Mouse (Mus musculus) embryonic fibroblast, embryonic 13.5 days (primary cell): ENCODE measurements around the gene Kif6. TPM values are rescaled to one million over a fixed set of nuclear protein-coding genes. Genes with fewer than 3 reads are reported as not detected.

Experiments
- H3K27ac ChIP-seq: 2 replicates; pipeline ENCODE4 v1.5.1; 2012; ENCODE audit warnings: low read length, control low read depth, inconsistent platforms; ENCODE audit not compliant: insufficient read depth
- H3K4me1 ChIP-seq: 2 replicates; pipeline ENCODE4 v1.6.1; 2011; ENCODE audit warnings: low read length; ENCODE audit not compliant: control insufficient read depth, insufficient read depth
- H3K4me3 ChIP-seq: 2 replicates; pipeline ENCODE4 v1.5.1; 2011; ENCODE audit warnings: mild to moderate bottlenecking, control low read depth, low read length; ENCODE audit not compliant: insufficient read depth
- CTCF ChIP-seq: IDR thresholded peaks from 2 replicates; pipeline ENCODE4 v1.5.1; 2011; ENCODE audit warnings: mild to moderate bottlenecking, control low read depth, low read length, moderate library complexity, borderline replicate concordance; ENCODE audit not compliant: insufficient read depth
- POLR2A ChIP-seq: IDR thresholded peaks from 2 replicates; pipeline ENCODE4 v1.6.1; 2011; ENCODE audit warnings: low read depth, mild to moderate bottlenecking, control low read depth, low read length, moderate library complexity
- polyA plus RNA-seq: library from polyadenylated mRNA; stranded (reverse); fragments of >200 nt; gene quantifications from 2 replicates; pipeline ENCODE4 v1.2.4, GENCODE M21; 2011; ENCODE audit warnings: low read depth; ENCODE audit not compliant: missing spikeins, insufficient read length

The Kif6 gene
- polyA plus RNA-seq, 1 experiment: 3.1 TPM

GRCm38 (mm10) chr17:49795241-49795640 is 180.3 kb downstream of the Kif6 start:
- no peak overlapping the region for H3K4me3 ChIP-seq
- H3K4me1 ChIP-seq: peaks cover 7% of the 10 kb centered on the region
- H3K27ac ChIP-seq: no peak overlapping the region
- TF ChIP-seq CTCF: no peak
- TF ChIP-seq POLR2A: no peak

- H3K4me3 ChIP-seq: no peak overlapping the region
- TF ChIP-seq POLR2A (no peak), CTCF (no peak)
- H3K4me1 ChIP-seq: peaks cover 7% of the 10 kb centered on the region
- H3K27ac ChIP-seq: peak overlapping the region; percentile 77
Measured at GRCm38 (mm10) chr17:49796116-49796515, 181.2 kb downstream of the Kif6 start.

- Histone ChIP-seq H3K27ac (no peak overlapping the region), H3K4me1 (peaks cover 7% of the 10 kb centered on the region), H3K4me3 (no peak overlapping the region)
- TF ChIP-seq POLR2A (no peak), CTCF (no peak)
Measured at GRCm38 (mm10) chr17:49799168-49799567, 184.2 kb downstream of the Kif6 start.

- H3K4me3 ChIP-seq: no peak overlapping the region
- no peak for TF ChIP-seq CTCF
- no peak for TF ChIP-seq POLR2A
- no peak overlapping the region for H3K27ac ChIP-seq
- H3K4me1 ChIP-seq: peaks cover 7% of the 10 kb centered on the region
Measured at GRCm38 (mm10) chr17:49800157-49800556, 185.2 kb downstream of the Kif6 start.

GRCm38 (mm10) chr17:49807461-49807860 is 192.5 kb downstream of the Kif6 start:
- Histone ChIP-seq H3K4me1 (no peaks in the 10 kb centered on the region), H3K27ac (no peak overlapping the region), H3K4me3 (no peak overlapping the region)
- TF ChIP-seq POLR2A: no peak
- no peak for TF ChIP-seq CTCF

GRCm38 (mm10) chr17:49808712-49809343 is 193.9 kb downstream of the Kif6 start:
- Histone ChIP-seq H3K4me1 (no peaks in the 10 kb centered on the region), H3K27ac (no peak overlapping the region), H3K4me3 (no peak overlapping the region)
- TF ChIP-seq CTCF (no peak), POLR2A (no peak)

GRCm38 (mm10) chr17:49813893-49814640 is 199.1 kb downstream of the Kif6 start:
- TF ChIP-seq POLR2A: no peak
- no peak for TF ChIP-seq CTCF

GRCm38 (mm10) chr17:49816067-49816565 is 201.2 kb downstream of the Kif6 start:
- TF ChIP-seq CTCF (no peak), POLR2A (no peak)
- Histone ChIP-seq H3K27ac (no peak overlapping the region), H3K4me1 (no peaks in the 10 kb centered on the region; the same call in 1 of the 2 replicates), H3K4me3 (no peak overlapping the region)

More at GRCm38 (mm10) chr17:49813893-49814640, 199.1 kb downstream of the Kif6 start:
- Histone ChIP-seq H3K27ac (no peak overlapping the region), H3K4me1 (no peaks in the 10 kb centered on the region; the same call in 1 of the 2 replicates), H3K4me3 (no peak overlapping the region)

GRCm38 (mm10) chr17:49816703-49817102 is 201.8 kb downstream of the Kif6 start:
- no peak overlapping the region for H3K27ac ChIP-seq
- no peak for TF ChIP-seq POLR2A
- H3K4me1 ChIP-seq: no peaks in the 10 kb centered on the region; the same call in 1 of the 2 replicates
- H3K4me3 ChIP-seq: no peak overlapping the region

- H3K27ac ChIP-seq: no peak overlapping the region
- H3K4me1 ChIP-seq: no peaks in the 10 kb centered on the region; the same call in 1 of the 2 replicates
- TF ChIP-seq POLR2A (no peak), CTCF (no peak)
- no peak overlapping the region for H3K4me3 ChIP-seq
Measured at GRCm38 (mm10) chr17:49820203-49820602, 205.3 kb downstream of the Kif6 start.
